Mouse (Mus musculus) myocyte (in vitro differentiated cells): Measurements from ENCODE around the gene H2-Oa.

Experiments used
- E2F4 ChIP-seq: IDR thresholded peaks from one replicate; pipeline ENCODE4 v1.6.1; 2011; ENCODE audit warnings: mild to moderate bottlenecking, control low read depth, moderate library complexity; ENCODE audit not compliant: insufficient read depth
- MAX ChIP-seq: IDR thresholded peaks from one replicate; pipeline ENCODE4 v1.6.1; 2011; ENCODE audit warnings: low read depth, mild to moderate bottlenecking, control low read depth
- MYOD1 ChIP-seq, 3 experiments: IDR thresholded peaks; one replicate each; pipeline ENCODE4 v1.6.1; 2011; ENCODE audit warnings: control low read depth in 2 of 3, low read depth in 2 of 3, mild to moderate bottlenecking in 2 of 3, moderate library complexity in 1 of 3; ENCODE audit not compliant: insufficient read length in 2 of 3, control insufficient read depth in 1 of 3
- MYOG ChIP-seq, 3 experiments: IDR thresholded peaks; one replicate each; pipeline ENCODE4 v1.6.1; 2011; ENCODE audit warnings: control low read depth in 2 of 3, low read depth in 2 of 3, mild to moderate bottlenecking in 2 of 3; ENCODE audit not compliant: insufficient read length in 2 of 3, control insufficient read depth in 1 of 3, insufficient read depth in 1 of 3
- POLR2A ChIP-seq: IDR thresholded peaks from one replicate; pipeline ENCODE4 v1.6.1; 2011; ENCODE audit warnings: low read depth, mild to moderate bottlenecking, control low read depth, moderate library complexity; ENCODE audit not compliant: insufficient read length
- POLR2AphosphoS2 ChIP-seq: IDR thresholded peaks from one replicate; pipeline ENCODE4 v1.6.1; 2011; ENCODE audit warnings: low read depth, control low read depth; ENCODE audit not compliant: insufficient read length
- REST ChIP-seq: IDR thresholded peaks from one replicate; pipeline ENCODE4 v1.6.1; 2011; ENCODE audit warnings: mild to moderate bottlenecking, control low read depth, moderate library complexity; ENCODE audit not compliant: insufficient read depth, insufficient read length
- SRF ChIP-seq: IDR thresholded peaks from one replicate; pipeline ENCODE4 v1.6.1; 2011; ENCODE audit warnings: low read depth; ENCODE audit not compliant: control insufficient read depth, insufficient read length
- TCF12 ChIP-seq: IDR thresholded peaks from one replicate; pipeline ENCODE4 v1.6.1; 2011; ENCODE audit warnings: mild to moderate bottlenecking, control low read depth; ENCODE audit not compliant: poor library complexity, insufficient read depth, severe bottlenecking
- TCF3 ChIP-seq: IDR thresholded peaks from one replicate; pipeline ENCODE4 v1.6.1; 2011; ENCODE audit warnings: low read depth, control low read depth; ENCODE audit not compliant: insufficient read length
- USF1 ChIP-seq: IDR thresholded peaks from one replicate; pipeline ENCODE4 v1.6.1; 2011; ENCODE audit warnings: low read depth, mild to moderate bottlenecking, control low read depth, moderate library complexity

DNA sequence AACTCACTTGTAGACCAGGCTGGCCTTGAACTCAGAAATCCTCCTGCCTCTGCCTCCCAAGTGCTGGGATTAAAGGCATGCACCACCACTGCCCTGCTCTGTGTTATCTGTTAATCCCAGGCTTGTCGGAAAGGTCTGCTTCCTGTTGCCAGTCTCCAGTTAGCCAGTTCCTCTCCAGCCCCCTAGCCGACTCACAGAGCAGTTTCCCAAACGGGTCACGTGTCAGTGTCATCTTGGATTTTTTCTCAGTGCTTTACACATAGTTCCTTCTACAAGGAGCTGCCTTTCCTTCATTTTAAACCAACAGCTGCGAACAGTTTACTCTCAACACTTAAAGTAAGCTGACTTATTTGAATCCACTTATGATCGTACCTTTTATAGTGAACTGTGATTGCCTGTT lies 32.5 kb downstream of the H2-Oa start:
- no peak for TF ChIP-seq MAX
- TF ChIP-seq MYOG (IDR thresholded peaks at IDR 0.05; ENCODE audit: control insufficient read depth in 1 of 3, insufficient read depth in 1 of 3, insufficient read length in 2 of 3, low read depth in 2 of 3), result no peak
- no peak for TF ChIP-seq POLR2A
- peak; percentile 37 for TF ChIP-seq USF1
- TF ChIP-seq POLR2AphosphoS2, result no peak
- TF ChIP-seq E2F4, result no peak
- TF ChIP-seq TCF12, result no peak
- TF ChIP-seq SRF, result no peak
- TF ChIP-seq MYOD1 (IDR thresholded peaks at IDR 0.05; ENCODE audit: control insufficient read depth in 1 of 3, insufficient read length in 2 of 3, low read depth in 2 of 3), result no peak
- TF ChIP-seq TCF3, result no peak
- TF ChIP-seq REST, result no peak
